Mouse (Mus musculus) liver, embryonic 14.5 days (tissue): ENCODE measurements around the gene Tmem192.

Experiments used
- CTCF ChIP-seq: IDR thresholded peaks from 2 replicates; pipeline ENCODE4 v1.5.1; 2016; ENCODE audit warnings: antibody characterized with exemption, low read depth, control low read depth
- EP300 ChIP-seq: IDR thresholded peaks from 2 replicates; pipeline ENCODE4 v1.6.1; 2016; ENCODE audit warnings: antibody characterized with exemption, low read depth

DNA sequence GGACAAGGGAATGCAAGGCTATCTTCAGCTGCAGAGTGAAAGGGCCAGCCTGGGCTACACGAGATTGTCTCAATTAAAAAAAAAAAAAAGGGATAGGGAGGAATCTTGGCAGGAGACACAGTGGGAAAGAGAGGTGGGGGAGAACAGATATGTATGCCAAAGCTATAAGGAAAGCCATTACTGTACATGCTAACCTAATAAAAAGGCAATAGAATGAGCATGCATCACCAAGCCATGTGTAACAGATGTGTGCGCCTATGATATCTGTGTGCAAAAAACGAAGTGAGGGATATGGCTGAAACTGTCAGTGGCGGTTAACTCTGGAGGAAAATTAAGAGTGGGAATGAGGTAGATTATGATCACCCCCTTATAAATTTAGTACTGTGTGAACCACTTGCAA, 21.2 kb upstream of the Tmem192 start:
- TF ChIP-seq CTCF (no peak), EP300 (no peak)
